Mouse (Mus musculus): ENCODE results near the gene Wdr37. TPM values are rescaled to one million over a fixed set of nuclear protein-coding genes. Genes with fewer than 3 reads are reported as not detected.
A peak's percentile ranks its signal among the peaks of the same experiment; 100 is the strongest.

Gene Wdr37
- polyA plus RNA-seq, 1 experiment from 2014 or later: 21.0 TPM

- 81% methylated on average over 10 of the region's 10 CpGs for WGBS
- Histone ChIP-seq H3K4me1 (ENCODE audit: insufficient read depth, low read length) (no peaks in the 10 kb centered on the region), H3K9ac (replicated peaks; ENCODE audit: low read length) (no peak overlapping the region), H3K4me3 (ENCODE audit: low read length) (no peak overlapping the region), H3K27ac (ENCODE audit: low read length) (no peak overlapping the region), H3K9me3 (ENCODE audit: low read length) (no peaks in the 10 kb centered on the region), H3K4me2 (replicated peaks; ENCODE audit: low read depth, low read length) (no peak overlapping the region), H3K36me3 (ENCODE audit: insufficient read depth, low read length) (no peaks in the 10 kb centered on the region), H3K27me3 (ENCODE audit: insufficient read depth, low read length) (no peaks in the 10 kb centered on the region)
- no peak for ATAC-seq (ENCODE audit: low FRiP score, low TSS enrichment)
Observed at GRCm38 (mm10) chr13:8783686-8784307, 87.9 kb downstream of the Wdr37 start.

- H3K4me2 ChIP-seq (replicated peaks; ENCODE audit: low read depth, low read length): no peak overlapping the region
- H3K27ac ChIP-seq (ENCODE audit: low read length): no peak overlapping the region
- no peak overlapping the region for H3K4me3 ChIP-seq (ENCODE audit: low read length)
- no peaks in the 10 kb centered on the region for H3K9me3 ChIP-seq (ENCODE audit: low read length)
- H3K9ac ChIP-seq (replicated peaks; ENCODE audit: low read length): no peak overlapping the region
- 14% methylated on average over 4 of the region's 4 CpGs for WGBS
- ATAC-seq (ENCODE audit: low FRiP score, low TSS enrichment): peak; percentile 41; the same call in 1 of the 2 replicates
- H3K4me1 ChIP-seq (ENCODE audit: insufficient read depth, low read length): no peaks in the 10 kb centered on the region
- H3K36me3 ChIP-seq (ENCODE audit: insufficient read depth, low read length): no peaks in the 10 kb centered on the region
- no peaks in the 10 kb centered on the region for H3K27me3 ChIP-seq (ENCODE audit: insufficient read depth, low read length)
Observed at GRCm38 (mm10) chr13:8782636-8783035, 89.1 kb downstream of the Wdr37 start.

- WGBS: 55% methylated on average over 4 of the region's 4 CpGs
- Histone ChIP-seq H3K36me3 (ENCODE audit: insufficient read depth, low read length) (no peaks in the 10 kb centered on the region), H3K4me2 (replicated peaks; ENCODE audit: low read depth, low read length) (no peak overlapping the region), H3K27ac (ENCODE audit: low read length) (no peak overlapping the region), H3K4me3 (ENCODE audit: low read length) (no peak overlapping the region), H3K4me1 (ENCODE audit: insufficient read depth, low read length) (no peaks in the 10 kb centered on the region), H3K9ac (replicated peaks; ENCODE audit: low read length) (no peak overlapping the region), H3K27me3 (ENCODE audit: insufficient read depth, low read length) (no peaks in the 10 kb centered on the region), H3K9me3 (ENCODE audit: low read length) (no peaks in the 10 kb centered on the region)
- ATAC-seq (ENCODE audit: low FRiP score, low TSS enrichment): no peak
Observed at GRCm38 (mm10) chr13:8780441-8780840, 91.3 kb downstream of the Wdr37 start.

GRCm38 (mm10) chr13:8770616-8771015 lies 101.1 kb downstream of the Wdr37 start:
- no peaks in the 10 kb centered on the region for H3K4me1 ChIP-seq (ENCODE audit: insufficient read depth, low read length)
- no peaks in the 10 kb centered on the region for H3K9me3 ChIP-seq (ENCODE audit: low read length)
- ATAC-seq (ENCODE audit: low FRiP score, low TSS enrichment): no peak
- H3K27me3 ChIP-seq (ENCODE audit: insufficient read depth, low read length): no peaks in the 10 kb centered on the region
- no peak overlapping the region for H3K9ac ChIP-seq (replicated peaks; ENCODE audit: low read length)
- WGBS: 29% methylated on average over 4 of the region's 4 CpGs
- no peaks in the 10 kb centered on the region for H3K36me3 ChIP-seq (ENCODE audit: insufficient read depth, low read length)
- no peak overlapping the region for H3K4me2 ChIP-seq (replicated peaks; ENCODE audit: low read depth, low read length)
- no peak overlapping the region for H3K27ac ChIP-seq (ENCODE audit: low read length)
- no peak overlapping the region for H3K4me3 ChIP-seq (ENCODE audit: low read length)

GRCm38 (mm10) chr13:8769654-8770227 lies 102.0 kb downstream of the Wdr37 start:
- no peak overlapping the region for H3K4me2 ChIP-seq (replicated peaks; ENCODE audit: low read depth, low read length)
- H3K4me3 ChIP-seq (ENCODE audit: low read length): no peak overlapping the region
- no peak overlapping the region for H3K27ac ChIP-seq (ENCODE audit: low read length)
- no peaks in the 10 kb centered on the region for H3K4me1 ChIP-seq (ENCODE audit: insufficient read depth, low read length)
- no peaks in the 10 kb centered on the region for H3K36me3 ChIP-seq (ENCODE audit: insufficient read depth, low read length)
- no peak overlapping the region for H3K9ac ChIP-seq (replicated peaks; ENCODE audit: low read length)
- H3K9me3 ChIP-seq (ENCODE audit: low read length): no peaks in the 10 kb centered on the region
- WGBS: 93% methylated on average over 7 of the region's 7 CpGs
- H3K27me3 ChIP-seq (ENCODE audit: insufficient read depth, low read length): no peaks in the 10 kb centered on the region
- no peak for ATAC-seq (ENCODE audit: low FRiP score, low TSS enrichment)

GRCm38 (mm10) chr13:8760940-8761339 lies 110.8 kb downstream of the Wdr37 start:
- no peaks in the 10 kb centered on the region for H3K4me1 ChIP-seq (ENCODE audit: insufficient read depth, low read length)
- H3K4me3 ChIP-seq (ENCODE audit: low read length): no peak overlapping the region
- no peak overlapping the region for H3K27ac ChIP-seq (ENCODE audit: low read length)
- H3K27me3 ChIP-seq (ENCODE audit: insufficient read depth, low read length): no peaks in the 10 kb centered on the region
- H3K36me3 ChIP-seq (ENCODE audit: insufficient read depth, low read length): no peaks in the 10 kb centered on the region
- H3K9ac ChIP-seq (replicated peaks; ENCODE audit: low read length): no peak overlapping the region
- H3K4me2 ChIP-seq (replicated peaks; ENCODE audit: low read depth, low read length): no peak overlapping the region
- H3K9me3 ChIP-seq (ENCODE audit: low read length): no peaks in the 10 kb centered on the region
- WGBS: 72% methylated on average over 8 of the region's 8 CpGs
- ATAC-seq (ENCODE audit: low FRiP score, low TSS enrichment): no peak

Small RNA genes lying within 50 kb of the gene (microRNA-seq; reads per million reads assigned to microRNA genes)
- not detected for gene Gm22750

Other genes with a start within 250 kb of the Wdr37 start
- gene Idi1, start 13.6 kb upstream of the Wdr37 start, polyA plus RNA-seq (2015; fragmentation: Nextera tagmentation; extraction: Ambion mirVana): 59.7 and 62.6 TPM in 2 replicates
- not detected in 2 replicates for gene Gm9745, start 76.3 kb upstream of the Wdr37 start, polyA plus RNA-seq (2015; fragmentation: Nextera tagmentation; extraction: Ambion mirVana)
- gene Idi2, start 81.0 kb upstream of the Wdr37 start, polyA plus RNA-seq (2015; fragmentation: Nextera tagmentation; extraction: Ambion mirVana): not detected in 2 replicates
- 80.9 and 82.6 TPM in 2 replicates for gene Gtpbp4, start 124.2 kb upstream of the Wdr37 start, polyA plus RNA-seq (2015; fragmentation: Nextera tagmentation; extraction: Ambion mirVana)
- 32.3 and 36.3 TPM in 2 replicates for gene Larp4b, start 222.0 kb upstream of the Wdr37 start, polyA plus RNA-seq (2015; fragmentation: Nextera tagmentation; extraction: Ambion mirVana)

Data from kidney, embryonic 16.5 days (tissue).